Mouse (Mus musculus) left cerebral cortex, postnatal 14 days (tissue): Measurements from ENCODE around the gene Cacna1c. TPM values are rescaled to one million over a fixed set of nuclear protein-coding genes. Genes with fewer than 3 reads are reported as not detected.
A peak's percentile ranks its signal among the peaks of the same experiment; 100 is the strongest.
"Not testable (repeated sequence)": the region's sequence is repeated elsewhere in the genome, so short reads cannot be mapped to it uniquely, and the experiment has no call there.

ENCODE experiments used
- DNase-seq, 2 experiments: peaks; one replicate each; pipeline ENCODE4 v3.0.0; 2021 to 2022; ENCODE audit warnings: low spot score in 2 of 2, mixed read lengths in 1 of 2
- intact Hi-C: fragments of 180-260 bp; cut with DNase I; formaldehyde crosslinking; loops from one replicate; pipeline ENCODE4 v1.15.1; 2025
- total RNA-seq, 2 experiments: library from RNA; stranded (reverse); gene quantifications; 2 replicates each; pipeline ENCODE4 v1.2.3; 2021

Cacna1c gene
- total RNA-seq, 2 experiments from 2014 or later: 66.9 to 73.5 TPM

- intact Hi-C loops: no loop called here
- DNase-seq: no peak
Measured at GRCm38 (mm10) chr6:119217661-119218060, 21.4 kb upstream of the Cacna1c start.

- intact Hi-C loops: no loop called here
- DNase-seq: no peak
Measured at GRCm38 (mm10) chr6:119215040-119215613, 18.9 kb upstream of the Cacna1c start.

GRCm38 (mm10) chr6:119214190-119214589 lies 18.0 kb upstream of the Cacna1c start:
- intact Hi-C loops: no loop called here
- no peak for DNase-seq

GRCm38 (mm10) chr6:119213375-119213774 lies 17.2 kb upstream of the Cacna1c start:
- intact Hi-C loops: no loop called here

GRCm38 (mm10) chr6:119206006-119206405 lies 9.8 kb upstream of the Cacna1c start:
- intact Hi-C loops, DNase-seq: not testable (repeated sequence)

More at GRCm38 (mm10) chr6:119213375-119213774, 17.2 kb upstream of the Cacna1c start:
- no peak for DNase-seq

- intact Hi-C loops: no loop called here
- DNase-seq: no peak
Measured at GRCm38 (mm10) chr6:119204915-119205314, 8.7 kb upstream of the Cacna1c start.

GRCm38 (mm10) chr6:119204286-119204685 lies 8.1 kb upstream of the Cacna1c start:
- no peak for DNase-seq
- intact Hi-C loops: no loop called here

GRCm38 (mm10) chr6:119201575-119201974 lies 5.4 kb upstream of the Cacna1c start:
- intact Hi-C loops: no loop called here
- no peak for DNase-seq

GRCm38 (mm10) chr6:119200362-119200761 lies 4.1 kb upstream of the Cacna1c start:
- intact Hi-C loops: no loop called here
- DNase-seq: no peak

- no peak for DNase-seq
- intact Hi-C loops: no loop called here
Measured at GRCm38 (mm10) chr6:119199274-119199879, 3.2 kb upstream of the Cacna1c start.

- no peak for DNase-seq
- intact Hi-C loops: no loop called here
Measured at GRCm38 (mm10) chr6:119198534-119199273, 2.5 kb upstream of the Cacna1c start.

- intact Hi-C loops: no loop called here
Measured at GRCm38 (mm10) chr6:119194601-119195000, 1.6 kb downstream of the Cacna1c start.

GRCm38 (mm10) chr6:119194161-119194560 lies 2.1 kb downstream of the Cacna1c start:
- DNase-seq: no peak
- intact Hi-C loops: no loop called here

More at GRCm38 (mm10) chr6:119194601-119195000, 1.6 kb downstream of the Cacna1c start:
- DNase-seq: no peak

GRCm38 (mm10) chr6:119193571-119194154 lies 2.6 kb downstream of the Cacna1c start:
- intact Hi-C loops: no loop called here
- no peak for DNase-seq

- intact Hi-C loops: no loop called here
- DNase-seq: peak in 1 of 2 experiments; percentile 19
Measured at GRCm38 (mm10) chr6:119191478-119191877, 4.7 kb downstream of the Cacna1c start.

GRCm38 (mm10) chr6:119187631-119188030 lies 8.6 kb downstream of the Cacna1c start:
- intact Hi-C loops: loop anchor here (10.0 kb wide), 1 partner anchor 543 kb away; no protein-coding TSS in a partner anchor
- DNase-seq: no peak

- intact Hi-C loops: loop anchor here (10.0 kb wide), 1 partner anchor 542 kb away; no protein-coding TSS in a partner anchor
- DNase-seq: peak in 1 of 2 experiments; percentile 17
Measured at GRCm38 (mm10) chr6:119186658-119187057, 9.6 kb downstream of the Cacna1c start.

- DNase-seq: no peak
- intact Hi-C loops: loop anchor here (10.0 kb wide), 1 partner anchor 539 kb away; no protein-coding TSS in a partner anchor
Measured at GRCm38 (mm10) chr6:119183781-119184180, 12.4 kb downstream of the Cacna1c start.

- intact Hi-C loops: loop anchor here (10.0 kb wide), 1 partner anchor 537 kb away; no protein-coding TSS in a partner anchor
- DNase-seq: no peak
Measured at GRCm38 (mm10) chr6:119182211-119182610, 14.0 kb downstream of the Cacna1c start.

GRCm38 (mm10) chr6:119180188-119180587 lies 16.0 kb downstream of the Cacna1c start:
- no peak for DNase-seq
- intact Hi-C loops: loop anchor here (10.0 kb wide), 1 partner anchor 535 kb away; no protein-coding TSS in a partner anchor
